Mouse (Mus musculus) T-cell, adult 2 months (primary cell): Measurements from ENCODE around the gene Gm20403.
"Not testable (repeated sequence)": the region's sequence is repeated elsewhere in the genome, so short reads cannot be mapped to it uniquely, and the experiment has no call there.

ENCODE experiments used
- DNase-seq: peaks from one replicate; pipeline ENCODE4 v3.0.0; 2022; ENCODE audit warnings: low spot score

The Gm20403 gene

DNA sequence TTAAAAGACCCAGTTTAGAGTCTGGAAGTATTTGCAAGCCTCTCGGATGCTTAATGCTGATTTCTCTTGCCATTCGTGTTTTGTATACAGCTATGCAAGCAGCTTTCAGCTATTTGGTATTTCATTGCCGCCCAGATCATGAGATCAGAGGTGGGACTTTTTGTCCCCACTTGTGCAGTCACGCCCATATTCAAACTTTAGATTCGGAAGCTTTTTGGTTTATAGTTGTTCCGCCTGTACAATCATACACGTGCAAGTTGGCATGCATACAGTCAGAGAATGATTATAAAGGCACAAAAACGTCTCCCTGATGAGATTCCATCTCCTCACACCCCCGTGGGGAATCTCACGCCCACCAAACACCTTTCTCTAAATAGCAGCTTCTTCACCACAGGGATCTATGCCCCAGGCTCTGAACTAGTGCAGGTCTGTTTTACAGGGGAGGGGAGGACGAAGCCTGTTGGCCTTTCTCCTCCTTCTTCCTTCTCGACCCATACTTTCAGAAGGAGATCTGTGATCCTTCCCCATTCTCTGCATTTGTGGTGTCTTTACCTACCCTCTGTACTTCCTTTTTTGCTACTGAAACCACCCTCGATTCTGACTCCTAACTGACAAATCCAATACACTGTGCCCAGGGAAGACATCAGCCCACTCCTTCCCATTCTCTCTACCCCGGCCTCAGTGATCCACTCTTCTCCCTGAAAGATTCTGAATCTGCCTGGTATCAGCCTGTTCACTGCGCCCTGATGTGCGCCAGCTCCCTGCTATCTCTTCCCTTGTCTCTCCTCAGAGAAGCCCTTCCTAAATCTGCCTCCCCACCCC lies 7.1 kb upstream of the Gm20403 start:
- DNase-seq = no peak

GRCm38 (mm10) chr12:54992814-54993213 lies 6.5 kb upstream of the Gm20403 start:
- no peak for DNase-seq

- DNase-seq = no peak
Measured at GRCm38 (mm10) chr12:54988323-54988850, 2.1 kb upstream of the Gm20403 start.

GRCm38 (mm10) chr12:54987156-54987555 lies 827 bp upstream of the Gm20403 start:
- DNase-seq = no peak

- peak; percentile 65 for DNase-seq
Measured at GRCm38 (mm10) chr12:54985257-54986051, 875 bp downstream of the Gm20403 start.

- peak; percentile 66 for DNase-seq
Measured at GRCm38 (mm10) chr12:54984701-54985256, 1.6 kb downstream of the Gm20403 start.

- no peak for DNase-seq
Measured at GRCm38 (mm10) chr12:54982935-54983715, 3.2 kb downstream of the Gm20403 start.

GRCm38 (mm10) chr12:54981962-54982361 lies 4.4 kb downstream of the Gm20403 start:
- no peak for DNase-seq

DNA sequence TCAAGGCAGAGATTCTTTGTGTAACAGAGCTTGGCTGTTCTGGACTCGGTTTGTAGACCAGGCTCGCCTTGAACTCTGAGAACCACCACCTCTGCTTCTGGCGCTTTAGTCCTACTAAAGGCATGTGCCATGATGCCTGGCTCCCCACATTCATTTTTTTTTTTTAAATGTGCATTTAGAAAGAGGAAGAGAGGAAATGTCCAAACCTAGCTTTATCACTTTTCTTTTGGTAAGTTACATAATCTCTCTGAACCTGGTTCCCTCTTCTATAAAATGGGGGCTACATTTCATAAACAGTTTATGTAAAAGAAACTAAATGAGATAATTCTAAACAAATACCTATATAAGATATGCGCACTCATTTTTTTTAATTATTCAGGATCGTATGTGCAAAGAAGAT lies 5.4 kb downstream of the Gm20403 start:
- no peak for DNase-seq

DNA sequence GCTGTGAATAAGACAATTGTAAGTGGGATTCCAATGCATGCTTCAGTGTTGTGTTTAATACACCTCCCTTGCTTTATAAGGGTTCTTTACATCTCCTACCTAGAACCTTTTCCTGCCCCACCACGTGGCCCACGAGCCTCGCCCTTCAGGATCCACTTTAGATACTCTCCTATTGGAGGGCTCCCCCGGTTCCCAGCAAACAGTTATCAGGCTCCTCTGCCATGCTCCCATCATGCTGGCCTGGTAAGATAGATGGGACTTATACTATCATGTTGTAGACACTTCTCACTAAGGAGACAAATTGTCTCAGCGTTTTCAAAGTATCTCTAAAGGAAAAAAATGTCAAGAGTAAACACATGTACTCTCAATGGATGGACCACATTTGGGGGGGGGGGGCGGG lies 5.8 kb downstream of the Gm20403 start:
- DNase-seq = no peak

DNA sequence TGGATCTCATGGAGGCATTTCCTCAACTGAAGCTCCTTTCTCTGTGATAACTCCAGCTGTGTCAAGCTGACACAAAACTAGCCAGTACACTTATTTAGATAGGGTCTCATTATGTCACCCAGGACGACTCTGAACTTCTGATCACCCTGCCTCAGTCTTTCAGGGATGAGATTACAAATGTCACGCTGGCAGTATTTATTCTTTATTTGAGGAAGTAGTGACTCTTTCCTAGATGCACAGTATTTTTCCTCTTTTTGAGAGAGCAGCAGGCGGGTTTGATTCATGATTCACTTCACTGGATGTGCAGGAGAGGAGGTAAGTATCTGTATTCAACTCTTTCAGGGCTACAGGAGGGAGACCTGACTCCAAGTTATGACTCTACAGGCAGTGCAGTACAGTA lies 17.3 kb downstream of the Gm20403 start:
- no peak for DNase-seq

- DNase-seq = no peak
Measured at GRCm38 (mm10) chr12:54965532-54966160, 20.7 kb downstream of the Gm20403 start.

GRCm38 (mm10) chr12:54959569-54959968 lies 26.8 kb downstream of the Gm20403 start:
- no peak for DNase-seq

DNA sequence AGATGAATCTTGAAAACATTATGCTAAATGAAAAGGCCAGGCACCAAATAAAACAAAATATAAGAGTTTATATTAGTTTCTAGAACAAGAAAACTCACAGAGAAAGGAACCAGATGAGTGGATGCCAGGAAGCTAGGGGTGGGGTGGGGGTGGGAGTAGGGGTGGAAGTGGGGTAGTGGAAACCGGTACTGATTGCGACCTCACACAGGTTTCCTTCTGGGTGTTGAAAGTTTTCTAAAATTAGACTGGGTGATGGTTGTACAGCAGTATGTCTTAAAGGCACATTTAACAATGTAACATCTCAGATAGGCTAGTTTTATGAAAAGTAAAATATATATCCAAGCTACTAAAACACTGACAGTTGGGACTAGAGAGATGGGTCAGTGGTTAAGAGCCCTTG lies 29.4 kb downstream of the Gm20403 start:
- no peak for DNase-seq

DNA sequence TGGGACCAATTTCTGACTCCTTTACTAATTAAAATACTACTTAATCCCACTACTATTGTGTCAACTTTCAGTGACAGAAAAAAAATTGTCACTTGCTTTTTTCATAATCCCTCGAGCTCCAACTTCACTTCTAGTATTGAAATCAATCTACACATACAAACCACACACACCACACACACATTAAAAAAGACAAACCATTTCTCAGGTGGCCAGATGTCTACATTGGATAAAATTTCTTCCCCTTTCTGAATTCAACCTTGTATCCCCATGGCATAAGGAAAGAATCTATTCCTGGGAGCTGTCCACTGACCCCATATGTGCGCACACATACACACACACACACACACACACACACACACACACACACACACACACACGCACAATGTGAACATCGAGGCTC lies 29.9 kb downstream of the Gm20403 start:
- no peak for DNase-seq

DNA sequence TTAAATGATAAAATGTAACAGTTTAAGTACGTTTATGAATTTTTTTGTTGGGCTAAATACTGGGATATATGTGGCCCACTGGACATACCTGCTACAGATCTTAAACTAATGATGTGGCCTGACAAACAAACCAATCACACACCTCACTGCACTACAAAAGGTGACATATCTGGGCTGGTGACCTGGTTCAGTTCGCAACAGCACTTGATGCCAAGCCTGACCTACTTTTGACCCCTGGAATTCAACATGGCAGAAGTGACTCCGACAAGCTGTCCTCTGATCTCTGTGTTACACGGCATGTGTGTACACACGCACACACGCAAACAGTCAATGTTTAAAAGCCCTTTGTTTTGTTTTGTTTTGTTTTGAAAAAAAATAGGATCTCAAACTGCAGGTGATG lies 40.2 kb downstream of the Gm20403 start:
- DNase-seq = no peak

GRCm38 (mm10) chr12:54942586-54943157 lies 43.7 kb downstream of the Gm20403 start:
- DNase-seq = not testable (repeated sequence)

GRCm38 (mm10) chr12:54937581-54938343 lies 48.6 kb downstream of the Gm20403 start:
- not testable (repeated sequence) for DNase-seq
